Mouse (Mus musculus): ENCODE measurements around the gene Prim2. TPM values are rescaled to one million over a fixed set of nuclear protein-coding genes. Genes with fewer than 3 reads are reported as not detected.

Prim2 gene
- polyA plus RNA-seq, 2 experiments = 32.5 to 34.1 TPM

GRCm38 (mm10) chr1:33583817-33584589, 85.6 kb downstream of the Prim2 start:
- Histone ChIP-seq H3K4me2 (replicated peaks; ENCODE audit: low read depth, low read length, severe bottlenecking) (no peak overlapping the region), H3K4me3 (replicated peaks; ENCODE audit: low read length) (no peak overlapping the region), H3K9ac (ENCODE audit: low read depth, low read length, severe bottlenecking) (no peak overlapping the region), H3K27me3 (ENCODE audit: control insufficient read depth, insufficient read depth, low read length) (no peaks in the 10 kb centered on the region), H3K9me3 (ENCODE audit: control insufficient read depth, low read length) (no peaks in the 10 kb centered on the region), H3K36me3 (ENCODE audit: control insufficient read depth, insufficient read depth, low read length) (no peaks in the 10 kb centered on the region), H3K27ac (replicated peaks; ENCODE audit: low read depth, low read length) (no peak overlapping the region), H3K4me1 (ENCODE audit: control insufficient read depth, insufficient read depth, low read length) (no peaks in the 10 kb centered on the region)
- ATAC-seq (ENCODE audit: low FRiP score, low read depth) (0 out of 2 replicates have a peak, but pooled peaks have one; percentile 23), DNase-seq (ENCODE audit: low spot score) (no peak)
- TF ChIP-seq POLR2A (IDR thresholded peaks at IDR 0.05; ENCODE audit: borderline replicate concordance, extremely low read depth, insufficient read depth, insufficient read length) = no peak
- whole genome bisulfite sequencing = 72% methylated on average over 7 of the region's 7 CpGs

- no peaks in the 10 kb centered on the region for H3K9me3 ChIP-seq (ENCODE audit: control insufficient read depth, low read length)
- ATAC-seq (ENCODE audit: low FRiP score, low read depth) = no peak
- 62% methylated on average over 6 of the region's 6 CpGs for WGBS
Measured at GRCm38 (mm10) chr1:33578593-33578992, 91.0 kb downstream of the Prim2 start.

GRCm38 (mm10) chr1:33574459-33574858, 95.1 kb downstream of the Prim2 start:
- no peak for DNase-seq (ENCODE audit: low spot score)
- ATAC-seq (ENCODE audit: low FRiP score, low read depth) = no peak
- WGBS = 93% methylated on average over 6 of the region's 6 CpGs

More at GRCm38 (mm10) chr1:33578593-33578992, 91.0 kb downstream of the Prim2 start:
- Histone ChIP-seq H3K36me3 (ENCODE audit: control insufficient read depth, insufficient read depth, low read length) (no peaks in the 10 kb centered on the region), H3K27ac (replicated peaks; ENCODE audit: low read depth, low read length) (no peak overlapping the region), H3K9ac (ENCODE audit: low read depth, low read length, severe bottlenecking) (no peak overlapping the region), H3K4me2 (replicated peaks; ENCODE audit: low read depth, low read length, severe bottlenecking) (no peak overlapping the region), H3K4me3 (replicated peaks; ENCODE audit: low read length) (no peak overlapping the region), H3K27me3 (ENCODE audit: control insufficient read depth, insufficient read depth, low read length) (no peaks in the 10 kb centered on the region), H3K4me1 (ENCODE audit: control insufficient read depth, insufficient read depth, low read length) (no peaks in the 10 kb centered on the region)
- TF ChIP-seq POLR2A (IDR thresholded peaks at IDR 0.05; ENCODE audit: borderline replicate concordance, extremely low read depth, insufficient read depth, insufficient read length) = no peak
- no peak for DNase-seq (ENCODE audit: low spot score)

GRCm38 (mm10) chr1:33565764-33566401, 103.7 kb downstream of the Prim2 start:
- DNase-seq (ENCODE audit: low spot score) (no peak), ATAC-seq (ENCODE audit: low FRiP score, low read depth) (no peak)
- Histone ChIP-seq H3K36me3 (ENCODE audit: control insufficient read depth, insufficient read depth, low read length) (no peaks in the 10 kb centered on the region), H3K4me1 (ENCODE audit: control insufficient read depth, insufficient read depth, low read length) (no peaks in the 10 kb centered on the region), H3K9me3 (ENCODE audit: control insufficient read depth, low read length) (no peaks in the 10 kb centered on the region), H3K4me2 (replicated peaks; ENCODE audit: low read depth, low read length, severe bottlenecking) (no peak overlapping the region), H3K27me3 (ENCODE audit: control insufficient read depth, insufficient read depth, low read length) (no peaks in the 10 kb centered on the region), H3K27ac (replicated peaks; ENCODE audit: low read depth, low read length) (no peak overlapping the region), H3K4me3 (replicated peaks; ENCODE audit: low read length) (no peak overlapping the region), H3K9ac (ENCODE audit: low read depth, low read length, severe bottlenecking) (no peak overlapping the region)
- WGBS = 58% methylated on average over 7 of the region's 7 CpGs
- TF ChIP-seq POLR2A (IDR thresholded peaks at IDR 0.05; ENCODE audit: borderline replicate concordance, extremely low read depth, insufficient read depth, insufficient read length) = no peak

More at GRCm38 (mm10) chr1:33574459-33574858, 95.1 kb downstream of the Prim2 start:
- Histone ChIP-seq H3K36me3 (ENCODE audit: control insufficient read depth, insufficient read depth, low read length) (no peaks in the 10 kb centered on the region), H3K27ac (replicated peaks; ENCODE audit: low read depth, low read length) (no peak overlapping the region), H3K27me3 (ENCODE audit: control insufficient read depth, insufficient read depth, low read length) (no peaks in the 10 kb centered on the region), H3K4me3 (replicated peaks; ENCODE audit: low read length) (no peak overlapping the region), H3K4me2 (replicated peaks; ENCODE audit: low read depth, low read length, severe bottlenecking) (no peak overlapping the region), H3K9me3 (ENCODE audit: control insufficient read depth, low read length) (no peaks in the 10 kb centered on the region), H3K9ac (ENCODE audit: low read depth, low read length, severe bottlenecking) (no peak overlapping the region), H3K4me1 (ENCODE audit: control insufficient read depth, insufficient read depth, low read length) (no peaks in the 10 kb centered on the region)
- no peak for TF ChIP-seq POLR2A (IDR thresholded peaks at IDR 0.05; ENCODE audit: borderline replicate concordance, extremely low read depth, insufficient read depth, insufficient read length)

GRCm38 (mm10) chr1:33564032-33564431, 105.6 kb downstream of the Prim2 start:
- Histone ChIP-seq H3K4me1 (ENCODE audit: control insufficient read depth, insufficient read depth, low read length) (no peaks in the 10 kb centered on the region), H3K4me3 (replicated peaks; ENCODE audit: low read length) (no peak overlapping the region), H3K36me3 (ENCODE audit: control insufficient read depth, insufficient read depth, low read length) (no peaks in the 10 kb centered on the region), H3K27ac (replicated peaks; ENCODE audit: low read depth, low read length) (no peak overlapping the region), H3K9ac (ENCODE audit: low read depth, low read length, severe bottlenecking) (no peak overlapping the region), H3K9me3 (ENCODE audit: control insufficient read depth, low read length) (no peaks in the 10 kb centered on the region), H3K27me3 (ENCODE audit: control insufficient read depth, insufficient read depth, low read length) (no peaks in the 10 kb centered on the region), H3K4me2 (replicated peaks; ENCODE audit: low read depth, low read length, severe bottlenecking) (no peak overlapping the region)
- no peak for TF ChIP-seq POLR2A (IDR thresholded peaks at IDR 0.05; ENCODE audit: borderline replicate concordance, extremely low read depth, insufficient read depth, insufficient read length)
- ATAC-seq (ENCODE audit: low FRiP score, low read depth) (no peak), DNase-seq (ENCODE audit: low spot score) (no peak)
- WGBS = 55% methylated on average over 6 of the region's 6 CpGs

All from limb, embryonic 14.5 days (tissue).